Mouse (Mus musculus): Measurements from ENCODE around the gene Mdp1.

DNA sequence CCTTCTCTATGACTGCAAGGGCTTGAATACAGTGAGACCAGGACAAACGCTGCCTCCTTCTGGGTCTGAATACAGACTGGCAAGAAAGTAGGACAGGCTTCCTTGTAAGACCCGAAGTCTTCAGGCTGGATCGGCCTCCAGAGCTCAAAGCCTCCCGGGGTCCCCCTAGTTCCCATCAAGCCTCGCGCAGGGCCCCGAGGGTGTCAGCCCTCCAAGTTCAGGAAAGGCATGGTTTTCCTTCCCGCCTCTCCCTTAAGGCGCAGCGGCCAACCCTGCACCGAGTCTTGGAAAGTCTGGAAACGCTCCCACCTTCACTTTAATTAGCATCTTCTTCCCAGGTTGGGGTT, 11.2 kb upstream of the Mdp1 start:
- no peak for TF ChIP-seq GATA1 (IDR thresholded peaks at IDR 0.05; ENCODE audit: borderline replicate concordance, low read length)
- no peak for TF ChIP-seq FLI1 (IDR thresholded peaks at IDR 0.05; ENCODE audit: low read length)
